Mouse (Mus musculus) brain, embryonic 14.5 days (tissue): ENCODE results near the gene Ly6g5b. TPM values are rescaled to one million over a fixed set of nuclear protein-coding genes. Genes with fewer than 3 reads are reported as not detected.

Experiments
- DNase-seq: peaks from one replicate; pipeline ENCODE4 v3.0.0-alpha.2; 2011; ENCODE audit warnings: low read depth
- CTCF ChIP-seq: fragments of 200-500 bp; IDR thresholded peaks from 2 replicates; pipeline ENCODE4 v1.5.1; 2012; ENCODE audit warnings: inconsistent platforms, mild to moderate bottlenecking, moderate library complexity, borderline replicate concordance; ENCODE audit not compliant: insufficient read depth, insufficient read length; ENCODE audit errors: extremely low read depth
- POLR2A ChIP-seq: fragments of 200-500 bp; IDR thresholded peaks from 2 replicates; pipeline ENCODE4 v1.6.1; 2012; ENCODE audit warnings: mild to moderate bottlenecking, inconsistent platforms, borderline replicate concordance; ENCODE audit not compliant: poor library complexity, insufficient read depth, insufficient read length, severe bottlenecking; ENCODE audit errors: extremely low read depth
- polyA plus RNA-seq: library from polyadenylated mRNA; depleted of rRNA; stranded (reverse); fragments of >200 nt; gene quantifications from 2 replicates; pipeline ENCODE4 v1.2.3, GENCODE M21; 2012

The Ly6g5b gene
- polyA plus RNA-seq, 1 experiment: 3.1 TPM

- DNase-seq: no peak
- TF ChIP-seq CTCF (no peak), POLR2A (no peak)
Measured at GRCm38 (mm10) chr17:35156461-35157200, 41.4 kb upstream of the Ly6g5b start.

- DNase-seq: no peak
- TF ChIP-seq POLR2A (no peak), CTCF (no peak)
Measured at GRCm38 (mm10) chr17:35155451-35155850, 40.2 kb upstream of the Ly6g5b start.

- no peak for DNase-seq
- TF ChIP-seq POLR2A: no peak
- no peak for TF ChIP-seq CTCF
Measured at GRCm38 (mm10) chr17:35154616-35155015, 39.4 kb upstream of the Ly6g5b start.

- no peak for TF ChIP-seq CTCF
- TF ChIP-seq POLR2A: no peak
Measured at GRCm38 (mm10) chr17:35153931-35154330, 38.7 kb upstream of the Ly6g5b start.

GRCm38 (mm10) chr17:35153077-35153476, 37.8 kb upstream of the Ly6g5b start:
- no peak for TF ChIP-seq POLR2A
- TF ChIP-seq CTCF: no peak
- DNase-seq: no peak

More at GRCm38 (mm10) chr17:35153931-35154330, 38.7 kb upstream of the Ly6g5b start:
- no peak for DNase-seq

GRCm38 (mm10) chr17:35152121-35152520, 36.9 kb upstream of the Ly6g5b start:
- no peak for DNase-seq
- TF ChIP-seq POLR2A: no peak
- no peak for TF ChIP-seq CTCF

GRCm38 (mm10) chr17:35147922-35148639, 32.9 kb upstream of the Ly6g5b start:
- TF ChIP-seq CTCF (no peak), POLR2A (no peak)
- peak; percentile 20 for DNase-seq

- TF ChIP-seq CTCF (no peak), POLR2A (no peak)
Measured at GRCm38 (mm10) chr17:35147348-35147747, 32.1 kb upstream of the Ly6g5b start.

GRCm38 (mm10) chr17:35146139-35146538, 30.9 kb upstream of the Ly6g5b start:
- no peak for TF ChIP-seq POLR2A
- TF ChIP-seq CTCF: no peak
- no peak for DNase-seq

More at GRCm38 (mm10) chr17:35147348-35147747, 32.1 kb upstream of the Ly6g5b start:
- peak; percentile 19 for DNase-seq

- no peak for DNase-seq
- TF ChIP-seq CTCF (no peak), POLR2A (no peak)
Measured at GRCm38 (mm10) chr17:35141971-35142370, 26.7 kb upstream of the Ly6g5b start.

- DNase-seq: no peak
- TF ChIP-seq POLR2A: no peak
- TF ChIP-seq CTCF: no peak
Measured at GRCm38 (mm10) chr17:35140490-35140996, 25.3 kb upstream of the Ly6g5b start.
